Comparison of ENCODE assay signal across 27 mouse cellular contexts in genomic region chr7:122497516-122497915, GRCm38 (mm10).
DNase-seq lines count a peak whose midpoint lies in the region; ATAC-seq and TF ChIP-seq lines count a peak whose summit lies in the region.
"Had no signal": no experiment of that assay in that cellular context is flagged by ENCODE, and none has a peak within 500 bp of the region (broad histone marks: within the 10 kb centered on the region; RNA-seq: fewer than 3 reads in every experiment).

No protein-coding gene starts in this region.

- no peaks in the 10 kb centered on the region for H3K9me3 ChIP-seq in liver, postnatal 0 days (ENCODE audit: low read length)
- H3K9me3 ChIP-seq: forebrain, embryonic 10.5 days; forebrain, embryonic 13.5 days; heart, embryonic 12.5 days; heart, embryonic 15.5 days; hindbrain, embryonic 10.5 days; hindbrain, embryonic 13.5 days; intestine, embryonic 15.5 days had no signal

- H3K9ac ChIP-seq in liver, postnatal 0 days (replicated peaks): no peak overlapping the region
- H3K9ac ChIP-seq: forebrain, embryonic 13.5 days; forebrain, postnatal 0 days; heart, embryonic 12.5 days; heart, embryonic 15.5 days; hindbrain, embryonic 13.5 days; intestine, embryonic 15.5 days had no signal

- no peak for TF ChIP-seq CTCF in liver, postnatal 0 days (IDR thresholded peaks at IDR 0.05; ENCODE audit: low read depth)

- H3K4me3 ChIP-seq in liver, postnatal 0 days (ENCODE audit: low read depth, low read length): no peak overlapping the region
- H3K4me3 ChIP-seq: forebrain, embryonic 10.5 days; forebrain, embryonic 13.5 days; gastrocnemius, adult 2 months; heart, embryonic 12.5 days; heart, embryonic 15.5 days; hindbrain, embryonic 10.5 days; hindbrain, embryonic 13.5 days; intestine, embryonic 15.5 days had no signal

- H3K4me1 ChIP-seq in liver, postnatal 0 days (ENCODE audit: insufficient read depth): no peaks in the 10 kb centered on the region
- H3K4me1 ChIP-seq: forebrain, embryonic 10.5 days; heart, embryonic 12.5 days; heart, embryonic 15.5 days; intestine, embryonic 15.5 days had no signal

- no peaks in the 10 kb centered on the region for H3K36me3 ChIP-seq in liver, postnatal 0 days (replicated peaks; ENCODE audit: insufficient read depth, low read length)
- H3K36me3 ChIP-seq: forebrain, embryonic 10.5 days; G1E; heart, embryonic 12.5 days; heart, embryonic 15.5 days; hindbrain, embryonic 10.5 days; hindbrain, embryonic 13.5 days; intestine, embryonic 15.5 days had no signal

- ATAC-seq in liver, postnatal 0 days: no peak
- ATAC-seq: forebrain, embryonic 13.5 days; forebrain, postnatal 0 days; hindbrain, embryonic 16.5 days; intestine, embryonic 15.5 days had no signal

- H3K27ac ChIP-seq in liver, postnatal 0 days (ENCODE audit: low read depth): no peak overlapping the region
- H3K27ac ChIP-seq: forebrain, embryonic 10.5 days; forebrain, embryonic 13.5 days; gastrocnemius, adult 2 months; heart, embryonic 15.5 days; hindbrain, embryonic 10.5 days; hindbrain, embryonic 13.5 days; intestine, embryonic 15.5 days had no signal

- TF ChIP-seq EP300 in liver, postnatal 0 days (IDR thresholded peaks at IDR 0.05; ENCODE audit: low read depth): no peak

- no peak overlapping the region for H3K4me2 ChIP-seq in liver, postnatal 0 days (ENCODE audit: low read depth, low read length)
- H3K4me2 ChIP-seq: forebrain, embryonic 13.5 days; heart, embryonic 12.5 days; heart, embryonic 15.5 days; hindbrain, embryonic 13.5 days; intestine, embryonic 15.5 days had no signal

- H3K27me3 ChIP-seq in liver, postnatal 0 days (ENCODE audit: insufficient read depth, low read length): no peaks in the 10 kb centered on the region
- H3K27me3 ChIP-seq: CH12.LX; forebrain, embryonic 13.5 days; heart, embryonic 12.5 days; heart, embryonic 15.5 days; intestine, embryonic 15.5 days had no signal

- WGBS in liver, postnatal 0 days (ENCODE audit: insufficient replicate concordance): 51% methylated on average over 8 of the region's 8 CpGs

- peak; percentile 48 to 76 for DNase-seq in adrenal gland, adult (ENCODE audit: inconsistent age in 2 of 2, low spot score in 1 of 2)
- no peak for DNase-seq in adrenal gland, postnatal 4 days (ENCODE audit: low spot score in 2 of 2)
- DNase-seq in 416B (ENCODE audit: low read depth): peak; percentile 1
- peak; percentile 13 for DNase-seq in adrenal gland, postnatal 10 days
- no peak for DNase-seq in kidney, postnatal 4 days
- DNase-seq in liver, postnatal 0 days: no peak
- DNase-seq: B cell, adult 2 months; cerebellum, adult 18-20 months; cerebellum, adult 9-10 months; cerebellum, postnatal 14 days; forebrain, postnatal 0 days; gastrocnemius, adult 2 months; gastrocnemius, postnatal 14 days; heart, adult 18-20 months; heart, postnatal 10 days; heart, postnatal 36 days; kidney, adult 11 months had no signal

Comparison
In these comparisons a context has a peak if more than half of its experiments do, and no peak if none do; other contexts are left out.
1. DNase-seq: peak in adrenal gland, adult (2 of 2), 416B (single experiment) and adrenal gland, postnatal 10 days (single experiment); none in adrenal gland, postnatal 4 days (0 of 2), kidney, postnatal 4 days (0 of 2) and liver, postnatal 0 days (single experiment).